Mouse (Mus musculus) G1E (cell line): Measurements from ENCODE around the gene Efcab8. TPM values are rescaled to one million over a fixed set of nuclear protein-coding genes. Genes with fewer than 3 reads are reported as not detected.

Source experiments
- ATAC-seq: 2 replicates; pipeline ENCODE4 v1.8.0; 2016; ENCODE audit warnings: mild to moderate bottlenecking; ENCODE audit not compliant: insufficient number of reproducible peaks, poor library complexity, low FRiP score, severe bottlenecking; ENCODE audit errors: extremely low read depth
- DNase-seq: peaks from one replicate; pipeline ENCODE4 v3.0.0; 2012; ENCODE audit warnings: low spot score
- H3K27me3 ChIP-seq: 2 replicates; pipeline ENCODE4 v1.6.1; 2012; ENCODE audit warnings: mild to moderate bottlenecking, low read length, inconsistent platforms; ENCODE audit not compliant: insufficient read depth
- H3K36me3 ChIP-seq: replicated peaks from 2 replicates; pipeline ENCODE3; 2012; ENCODE audit warnings: mild to moderate bottlenecking, inconsistent platforms
- H3K4me1 ChIP-seq: 2 replicates; pipeline ENCODE4 v1.6.1; 2012; ENCODE audit warnings: low read depth, low read length, inconsistent platforms, mixed read lengths; ENCODE audit not compliant: insufficient read depth
- H3K4me3 ChIP-seq: 2 replicates; pipeline ENCODE4 v1.5.1; 2012; ENCODE audit warnings: low read depth, mild to moderate bottlenecking, inconsistent platforms, low read length, moderate library complexity, mixed read lengths
- H3K9me3 ChIP-seq: replicated peaks from 2 replicates; pipeline ENCODE4 v1.6.1; 2012; ENCODE audit warnings: inconsistent platforms
- CTCF ChIP-seq: IDR thresholded peaks from 2 replicates; pipeline ENCODE4 v1.5.1; 2012; ENCODE audit warnings: low read depth, low read length, inconsistent platforms, mixed read lengths
- GATA1 ChIP-seq: IDR thresholded peaks from 2 replicates; pipeline ENCODE4 v1.6.1; 2012; ENCODE audit warnings: borderline replicate concordance, low read length, inconsistent platforms, mixed read lengths
- GATA2 ChIP-seq: IDR thresholded peaks from 2 replicates; pipeline ENCODE4 v1.6.1; 2012; ENCODE audit warnings: low read depth, low read length, inconsistent platforms, borderline replicate concordance
- POLR2AphosphoS5 ChIP-seq: IDR thresholded peaks from 2 replicates; pipeline ENCODE4 v1.6.1; 2012; ENCODE audit warnings: low read depth, low read length, inconsistent platforms; ENCODE audit not compliant: insufficient replicate concordance
- TAL1 ChIP-seq: conservative IDR thresholded peaks from 2 replicates; pipeline ENCODE4 v1.6.1; 2012; ENCODE audit warnings: low read depth, low read length, inconsistent platforms, mixed read lengths
- polyA plus RNA-seq: library from polyadenylated mRNA; stranded (reverse); fragments of >175 nt; gene quantifications from 2 replicates; pipeline ENCODE4 v1.2.3, GENCODE M21; 2012
- total RNA-seq, 2 experiments: library from RNA; stranded (forward) in 1 of 2; stranded (reverse) in 1 of 2; fragments of 200-1000 nt in 1 of 2; fragments of >200 nt in 1 of 2; fragmentation: Nextera tagmentation in 1 of 2; gene quantifications; 2 replicates each; pipeline ENCODE4 v1.2.3; 2014 to 2017

Gene Efcab8
- total and polyA plus RNA-seq, 3 experiments, result 0.44 TPM; not detected in 2

GRCm38 (mm10) chr2:153828704-153829103, 49.0 kb downstream of the Efcab8 start:
- no peaks in the 10 kb centered on the region for H3K36me3 ChIP-seq
- ATAC-seq (no peak), DNase-seq (no peak)
- TF ChIP-seq POLR2AphosphoS5 (no peak), GATA1 (no peak), GATA2 (no peak), CTCF (no peak), TAL1 (no peak)
- H3K9me3 ChIP-seq, result no peaks in the 10 kb centered on the region
- H3K27me3 ChIP-seq, result peaks cover 13% of the 10 kb centered on the region
- no peaks in the 10 kb centered on the region for H3K4me1 ChIP-seq
- no peak overlapping the region for H3K4me3 ChIP-seq

DNA sequence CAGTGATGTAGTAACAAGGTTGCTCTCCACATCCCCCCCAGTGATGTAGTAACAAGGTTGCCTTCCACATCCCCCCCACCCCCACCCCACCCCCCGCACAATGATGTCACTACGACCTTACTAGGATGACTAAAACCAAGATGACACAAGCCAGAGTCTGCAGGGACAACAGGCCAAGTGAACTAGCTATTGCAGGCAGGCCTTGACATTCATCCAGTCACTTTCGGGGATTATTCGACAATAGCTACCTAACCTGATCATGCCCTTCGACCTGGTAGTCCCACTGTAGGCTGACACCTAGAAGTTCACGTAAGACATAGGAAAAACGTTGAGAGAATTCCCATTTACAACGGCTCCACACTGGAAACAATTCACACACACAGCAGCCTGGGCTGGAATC, 53.6 kb downstream of the Efcab8 start:
- no peaks in the 10 kb centered on the region for H3K36me3 ChIP-seq
- no peak for DNase-seq
- H3K4me1 ChIP-seq, result no peaks in the 10 kb centered on the region
- ATAC-seq, result no peak
- TF ChIP-seq POLR2AphosphoS5 (no peak), GATA1 (no peak), TAL1 (no peak), CTCF (no peak), GATA2 (no peak)
- no peak overlapping the region for H3K4me3 ChIP-seq
- H3K9me3 ChIP-seq, result no peaks in the 10 kb centered on the region
- peaks cover 9% of the 10 kb centered on the region for H3K27me3 ChIP-seq

- ATAC-seq (no peak), DNase-seq (no peak)
- TF ChIP-seq POLR2AphosphoS5 (no peak), TAL1 (no peak), GATA1 (no peak), CTCF (no peak), GATA2 (no peak)
- Histone ChIP-seq H3K36me3 (no peaks in the 10 kb centered on the region), H3K4me3 (no peak overlapping the region), H3K4me1 (no peaks in the 10 kb centered on the region), H3K9me3 (no peaks in the 10 kb centered on the region), H3K27me3 (peaks cover 5% of the 10 kb centered on the region; the same call in 1 of the 2 replicates)
Observed at GRCm38 (mm10) chr2:153842854-153843253, 63.1 kb downstream of the Efcab8 start.

DNA sequence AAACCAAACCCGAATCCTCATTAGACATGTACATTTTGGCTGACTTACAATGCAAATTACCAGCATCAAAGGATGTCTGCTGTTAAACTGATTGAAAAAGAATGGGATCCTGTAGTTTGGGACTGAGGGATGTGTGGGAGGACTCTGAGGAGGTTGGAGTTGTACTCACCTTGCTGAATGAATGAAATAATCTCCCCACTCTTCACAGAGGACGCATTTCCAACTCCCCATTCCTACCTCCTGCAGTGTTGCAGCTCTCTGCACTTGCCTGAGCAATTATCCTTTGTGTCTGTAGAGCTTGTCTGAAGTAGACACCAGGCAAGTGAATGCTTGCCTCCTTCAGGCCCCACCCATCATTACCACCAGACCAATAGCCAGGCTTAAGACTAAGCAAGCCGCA, 68.7 kb downstream of the Efcab8 start:
- no peak for ATAC-seq
- Histone ChIP-seq H3K27me3 (peaks cover 15% of the 10 kb centered on the region; the same call in 1 of the 2 replicates), H3K4me3 (no peak overlapping the region), H3K9me3 (peaks cover 4% of the 10 kb centered on the region; the same call in 1 of the 2 replicates), H3K4me1 (no peaks in the 10 kb centered on the region), H3K36me3 (no peaks in the 10 kb centered on the region)
- TF ChIP-seq CTCF, result no peak
- no peak for TF ChIP-seq GATA2
- no peak for TF ChIP-seq GATA1
- TF ChIP-seq POLR2AphosphoS5, result no peak
- TF ChIP-seq TAL1, result no peak
- no peak for DNase-seq

GRCm38 (mm10) chr2:153850351-153851029, 70.8 kb downstream of the Efcab8 start:
- Histone ChIP-seq H3K9me3 (peaks cover 4% of the 10 kb centered on the region; the same call in 1 of the 2 replicates), H3K4me1 (no peaks in the 10 kb centered on the region), H3K4me3 (no peak overlapping the region), H3K36me3 (no peaks in the 10 kb centered on the region), H3K27me3 (peaks cover 20% of the 10 kb centered on the region; the same call in 1 of the 2 replicates)
- DNase-seq (peak; percentile 10), ATAC-seq (no peak)
- TF ChIP-seq GATA2 (no peak), TAL1 (no peak), GATA1 (no peak), POLR2AphosphoS5 (no peak), CTCF (no peak)

- Histone ChIP-seq H3K27me3 (peaks cover 20% of the 10 kb centered on the region), H3K4me1 (no peaks in the 10 kb centered on the region), H3K36me3 (no peaks in the 10 kb centered on the region), H3K4me3 (no peak overlapping the region), H3K9me3 (peaks cover 4% of the 10 kb centered on the region; the same call in 1 of the 2 replicates)
- no peak for ATAC-seq
- TF ChIP-seq CTCF, result no peak
- TF ChIP-seq POLR2AphosphoS5, result no peak
- no peak for TF ChIP-seq TAL1
- no peak for TF ChIP-seq GATA2
- TF ChIP-seq GATA1, result no peak
- no peak for DNase-seq
Observed at GRCm38 (mm10) chr2:153851030-153851360, 71.3 kb downstream of the Efcab8 start.
